Mouse (Mus musculus) ES-Bruce4 (cell line): ENCODE measurements at regions not wholly inside any gene's neighbourhood (a gene's known extent, or its start where the extent isn't known, plus 50 kb on each side); places are given as distances from the start of the nearest gene placed in this dataset.

Experiments
- CTCF ChIP-seq: IDR thresholded peaks from one replicate; pipeline ENCODE4 v1.8.1; 2011; ENCODE audit warnings: low read depth, low read length
- EP300 ChIP-seq: IDR thresholded peaks from 2 replicates; pipeline ENCODE4 v1.6.1; 2011; ENCODE audit warnings: low read depth, low read length; ENCODE audit not compliant: insufficient read depth
- POLR2A ChIP-seq: IDR thresholded peaks from one replicate; pipeline ENCODE4 v1.8.1; 2011; ENCODE audit warnings: low read length; ENCODE audit not compliant: insufficient read depth

GRCm38 (mm10) chr14:48770832-48771231 is 97.2 kb upstream of the Otx2 start:
- no peak for TF ChIP-seq CTCF
- TF ChIP-seq EP300: no peak
- no peak for TF ChIP-seq POLR2A
